Mouse (Mus musculus) cerebellum, postnatal 14 days (tissue): ENCODE results near the gene Tead4.
"Not testable (repeated sequence)": the region's sequence is repeated elsewhere in the genome, so short reads cannot be mapped to it uniquely, and the experiment has no call there.

Experiments
- DNase-seq, 2 experiments: peaks; one replicate each; pipeline ENCODE4 v3.0.0; 2021; ENCODE audit warnings: mixed read lengths in 2 of 2

The Tead4 gene

GRCm38 (mm10) chr6:128300134-128301001 is at the start of gene Tead4:
TSS of gene Tead4 (minus strand) at chr6:128300823.
- peak; percentile 60 to 69 for DNase-seq

GRCm38 (mm10) chr6:128349711-128350110 is 49.1 kb upstream of the Tead4 start:
- DNase-seq = no peak

GRCm38 (mm10) chr6:128346782-128347181 is 46.2 kb upstream of the Tead4 start:
- DNase-seq = no peak

- DNase-seq = no peak
These were observed 45.0 kb upstream of the Tead4 start for GRCm38 (mm10) chr6:128345623-128346022.

- DNase-seq = no peak
These were observed 41.5 kb upstream of the Tead4 start for GRCm38 (mm10) chr6:128341956-128342723.

GRCm38 (mm10) chr6:128338876-128339275 is 38.3 kb upstream of the Tead4 start:
- DNase-seq = no peak

GRCm38 (mm10) chr6:128337467-128337866 is 36.8 kb upstream of the Tead4 start:
- no peak for DNase-seq

GRCm38 (mm10) chr6:128334397-128335124 is 33.9 kb upstream of the Tead4 start:
- DNase-seq = peak; percentile 86 to 93

GRCm38 (mm10) chr6:128318317-128318716 is 17.7 kb upstream of the Tead4 start:
- DNase-seq = peak; percentile 75 to 76

- no peak for DNase-seq
These were observed 15.0 kb upstream of the Tead4 start for GRCm38 (mm10) chr6:128315597-128315996.

GRCm38 (mm10) chr6:128314796-128315195 is 14.2 kb upstream of the Tead4 start:
- no peak for DNase-seq

GRCm38 (mm10) chr6:128308311-128308710 is 7.7 kb upstream of the Tead4 start:
- DNase-seq = peak; percentile 78 to 85

GRCm38 (mm10) chr6:128304801-128305200 is 4.2 kb upstream of the Tead4 start:
- no peak for DNase-seq

- DNase-seq = not testable (repeated sequence)
These were observed 2.0 kb upstream of the Tead4 start for GRCm38 (mm10) chr6:128302640-128303039.

- no peak for DNase-seq
These were observed 1.3 kb upstream of the Tead4 start for GRCm38 (mm10) chr6:128301891-128302290.

- DNase-seq = no peak
These were observed 835 bp upstream of the Tead4 start for GRCm38 (mm10) chr6:128301458-128301857.

GRCm38 (mm10) chr6:128299292-128300133 is 1.1 kb downstream of the Tead4 start:
- DNase-seq = peak; percentile 22 to 35

GRCm38 (mm10) chr6:128298246-128298645 is 2.4 kb downstream of the Tead4 start:
- DNase-seq = no peak

- DNase-seq = peak; percentile 84 to 95
These were observed 3.8 kb downstream of the Tead4 start for GRCm38 (mm10) chr6:128296750-128297393.

- peak; percentile 94 to 95 for DNase-seq
These were observed 4.5 kb downstream of the Tead4 start for GRCm38 (mm10) chr6:128295876-128296749.
